Mouse (Mus musculus): ENCODE results near the gene Ltbp1. TPM values are rescaled to one million over a fixed set of nuclear protein-coding genes. Genes with fewer than 3 reads are reported as not detected.
"Not testable (repeated sequence)": the region's sequence is repeated elsewhere in the genome, so short reads cannot be mapped to it uniquely, and the experiment has no call there.

Ltbp1 gene
- polyA plus RNA-seq, 1 experiment, result not detected

DNA sequence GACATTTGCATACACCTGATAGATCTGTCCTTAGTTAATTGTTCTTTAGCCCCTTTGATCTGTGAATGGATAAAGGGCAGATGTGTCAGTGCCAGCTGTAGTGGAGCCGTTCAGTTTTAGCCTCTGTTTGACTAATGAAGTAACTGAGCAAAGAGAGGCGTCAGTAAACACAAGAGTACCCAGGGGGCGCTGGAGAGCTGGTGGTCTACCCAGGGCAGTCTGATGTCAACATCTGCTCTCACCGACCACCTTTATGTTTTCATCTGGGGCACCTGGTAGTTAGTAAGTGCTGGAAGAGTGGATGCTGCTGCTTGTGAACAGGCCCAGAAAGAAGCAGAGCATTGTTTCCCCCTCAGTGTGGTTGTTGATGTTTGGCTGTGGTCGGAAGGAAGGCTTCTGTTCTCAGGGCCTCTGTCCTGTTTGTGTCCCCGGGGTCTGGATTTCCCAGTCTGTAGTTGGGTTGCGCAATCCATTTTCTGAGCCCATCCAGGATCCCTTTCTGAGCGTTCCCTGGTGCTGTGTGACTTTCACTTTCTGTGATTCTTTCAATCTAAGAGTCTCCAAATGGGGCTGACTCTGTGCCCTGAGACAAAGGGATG lies 123.1 kb downstream of the Ltbp1 start:
- no peak overlapping the region for H3K27ac ChIP-seq (ENCODE audit: insufficient read depth, low read depth, low read length)
- TF ChIP-seq CTCF (IDR thresholded peaks at IDR 0.05; ENCODE audit: insufficient read depth, low read depth, low read length) (no peak), POLR2A (IDR thresholded peaks at IDR 0.05; ENCODE audit: insufficient read depth, low read depth, low read length) (no peak)
- no peak overlapping the region for H3K4me3 ChIP-seq (ENCODE audit: insufficient read depth, low read depth, low read length)
- no peaks in the 10 kb centered on the region for H3K4me1 ChIP-seq (ENCODE audit: control insufficient read depth, insufficient read depth, low read length)
- 56% methylated on average over 8 of the region's 8 CpGs for WGBS

DNA sequence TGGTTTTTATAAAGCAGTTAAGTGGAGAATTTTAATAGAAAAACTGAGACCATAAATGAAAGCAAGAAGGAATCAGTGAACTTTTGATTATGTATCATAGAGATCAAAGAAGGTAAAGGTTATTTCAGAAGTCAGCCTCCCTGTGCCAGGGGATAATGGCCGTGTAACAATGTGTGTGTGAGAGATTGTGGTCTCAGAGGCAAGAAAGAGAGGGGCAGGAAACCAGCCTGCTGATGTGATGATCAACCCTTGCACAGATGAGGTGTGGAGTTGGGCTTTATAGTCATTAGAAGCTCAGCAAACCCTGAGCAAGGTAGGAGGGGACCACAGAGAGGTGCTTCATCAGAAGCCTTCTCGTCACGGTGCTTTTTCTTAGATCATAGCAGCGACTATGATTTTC lies 128.6 kb downstream of the Ltbp1 start:
- Histone ChIP-seq H3K4me3 (ENCODE audit: insufficient read depth, low read depth, low read length) (no peak overlapping the region), H3K4me1 (ENCODE audit: control insufficient read depth, insufficient read depth, low read length) (no peaks in the 10 kb centered on the region), H3K27ac (ENCODE audit: insufficient read depth, low read depth, low read length) (no peak overlapping the region)
- 96% methylated on average over 4 of the region's 4 CpGs for WGBS
- no peak for TF ChIP-seq CTCF (IDR thresholded peaks at IDR 0.05; ENCODE audit: insufficient read depth, low read depth, low read length)

DNA sequence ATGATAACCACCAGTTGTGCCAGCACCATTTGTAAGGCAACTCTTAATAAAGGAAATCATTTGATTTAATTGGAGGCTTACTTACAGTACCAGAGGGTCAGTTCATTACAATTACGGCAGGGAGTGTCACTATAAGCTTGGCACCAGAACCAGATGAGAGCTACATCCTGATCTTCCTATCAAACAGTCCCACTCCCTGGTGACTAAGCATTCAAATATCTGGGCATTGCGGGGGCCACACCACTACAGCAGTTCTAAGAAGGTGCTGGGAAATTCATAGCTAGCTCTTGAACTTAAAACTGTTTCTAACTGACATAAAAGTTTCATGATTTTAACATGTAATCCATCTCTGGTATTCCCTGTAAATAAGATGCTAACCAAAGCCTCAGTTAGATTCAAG lies 134.4 kb downstream of the Ltbp1 start:
- TF ChIP-seq POLR2A (IDR thresholded peaks at IDR 0.05; ENCODE audit: insufficient read depth, low read depth, low read length), result no peak
- no peak for TF ChIP-seq CTCF (IDR thresholded peaks at IDR 0.05; ENCODE audit: insufficient read depth, low read depth, low read length)
- H3K27ac ChIP-seq (ENCODE audit: insufficient read depth, low read depth, low read length), result no peak overlapping the region
- no peak overlapping the region for H3K4me3 ChIP-seq (ENCODE audit: insufficient read depth, low read depth, low read length)
- H3K4me1 ChIP-seq (ENCODE audit: control insufficient read depth, insufficient read depth, low read length), result 0 out of 2 replicates have a peak, but pooled peaks cover 5% of the 10 kb centered on the region
- 91% methylated on average over 2 of the region's 2 CpGs for WGBS

DNA sequence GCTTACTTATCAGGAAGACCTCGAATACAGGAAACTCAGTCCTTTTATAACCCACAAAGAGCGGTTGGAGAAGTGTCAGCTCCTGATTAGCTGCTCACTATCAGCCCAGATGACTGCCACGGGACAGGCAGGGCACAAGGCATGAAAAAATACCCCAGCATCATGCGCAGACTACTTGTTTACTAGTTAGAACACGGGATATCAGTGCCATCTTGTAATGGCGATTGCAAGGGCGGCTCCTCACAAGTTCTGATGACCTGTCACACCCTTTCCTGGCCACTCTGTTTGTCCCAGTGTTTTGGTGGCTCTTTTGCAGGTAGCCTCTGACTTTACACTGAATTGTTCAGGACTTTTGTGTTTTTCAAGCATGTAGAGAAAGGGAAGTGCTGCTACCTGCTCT lies 137.5 kb downstream of the Ltbp1 start:
- not testable (repeated sequence) for H3K27ac ChIP-seq (ENCODE audit: insufficient read depth, low read depth, low read length); H3K4me1 ChIP-seq (ENCODE audit: control insufficient read depth, insufficient read depth, low read length); H3K4me3 ChIP-seq (ENCODE audit: insufficient read depth, low read depth, low read length)
- WGBS, result 94% methylated on average over 7 of the region's 7 CpGs

DNA sequence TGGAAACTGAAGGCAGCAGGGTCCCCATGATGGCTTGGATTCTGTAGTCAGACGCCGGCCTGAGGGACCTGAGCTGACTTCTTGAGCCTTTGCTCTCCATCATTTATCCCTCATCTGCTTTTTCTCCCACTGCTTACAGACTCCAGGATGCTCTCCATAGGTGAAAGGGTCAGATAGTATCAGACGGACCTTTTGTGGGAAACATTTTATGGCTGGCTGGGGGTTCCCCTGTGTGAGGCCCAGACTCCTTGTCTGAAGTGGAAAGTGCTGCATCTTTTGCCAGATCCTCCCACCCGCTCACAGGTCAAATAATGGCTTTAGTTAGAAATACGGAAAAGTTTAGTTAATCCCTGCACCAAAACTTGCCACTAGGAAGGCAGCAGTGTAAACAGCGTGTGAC lies 138.6 kb downstream of the Ltbp1 start:
- 0 out of 2 replicates have a peak, but pooled peaks cover 5% of the 10 kb centered on the region for H3K4me1 ChIP-seq (ENCODE audit: control insufficient read depth, insufficient read depth, low read length)
- no peak for TF ChIP-seq CTCF (IDR thresholded peaks at IDR 0.05; ENCODE audit: insufficient read depth, low read depth, low read length)
- TF ChIP-seq POLR2A (IDR thresholded peaks at IDR 0.05; ENCODE audit: insufficient read depth, low read depth, low read length), result no peak
- H3K27ac ChIP-seq (ENCODE audit: insufficient read depth, low read depth, low read length), result no peak overlapping the region
- H3K4me3 ChIP-seq (ENCODE audit: insufficient read depth, low read depth, low read length), result no peak overlapping the region
- 45% methylated on average over 6 of the region's 6 CpGs for WGBS

DNA sequence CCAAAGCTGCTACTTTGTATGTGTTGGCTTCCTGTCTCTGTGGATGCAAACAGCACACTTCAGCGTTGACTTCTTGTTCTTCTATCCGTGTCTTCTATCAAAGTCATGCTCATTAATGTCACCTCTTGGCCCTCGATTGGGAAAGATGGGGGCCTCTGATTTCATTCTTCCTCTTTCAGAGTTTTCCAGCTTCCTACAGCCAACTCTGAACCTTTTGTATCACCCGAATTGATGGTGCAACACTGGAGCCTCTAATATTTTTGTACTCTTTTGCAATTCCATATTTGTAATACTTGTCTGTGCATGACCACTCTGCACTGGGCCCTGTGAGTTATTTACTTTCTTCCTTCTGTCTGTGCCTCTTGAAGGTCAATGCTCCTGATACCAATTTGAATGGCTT lies 141.8 kb downstream of the Ltbp1 start:
- Histone ChIP-seq H3K27ac (ENCODE audit: insufficient read depth, low read depth, low read length) (no peak overlapping the region), H3K4me3 (ENCODE audit: insufficient read depth, low read depth, low read length) (no peak overlapping the region), H3K4me1 (ENCODE audit: control insufficient read depth, insufficient read depth, low read length) (peaks cover 8% of the 10 kb centered on the region; the same call in 1 of the 2 replicates)
- WGBS, result 91% methylated on average over 4 of the region's 4 CpGs
- no peak for TF ChIP-seq CTCF (IDR thresholded peaks at IDR 0.05; ENCODE audit: insufficient read depth, low read depth, low read length)
- TF ChIP-seq POLR2A (IDR thresholded peaks at IDR 0.05; ENCODE audit: insufficient read depth, low read depth, low read length), result no peak

DNA sequence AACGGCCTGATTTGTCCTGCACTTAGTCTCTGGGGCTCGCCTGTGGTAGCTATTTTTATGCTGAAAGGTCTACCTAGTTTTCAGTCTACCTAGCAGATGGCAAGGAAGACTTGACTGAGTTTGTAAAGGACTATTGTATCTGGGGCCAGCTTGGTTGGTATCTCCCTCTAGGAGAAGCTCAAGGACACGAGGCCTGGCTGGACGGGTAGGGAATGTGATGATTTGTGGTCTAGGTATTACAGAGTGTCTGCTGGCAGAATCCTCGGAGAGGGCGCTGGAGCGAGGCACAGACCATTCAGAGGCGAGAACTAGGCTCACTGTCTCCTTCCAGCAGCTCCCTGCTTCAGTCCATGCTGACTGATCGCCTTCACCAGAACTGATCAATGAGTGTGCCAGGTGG lies 146.4 kb downstream of the Ltbp1 start:
- TF ChIP-seq CTCF (IDR thresholded peaks at IDR 0.05; ENCODE audit: insufficient read depth, low read depth, low read length), result no peak
- no peak for TF ChIP-seq POLR2A (IDR thresholded peaks at IDR 0.05; ENCODE audit: insufficient read depth, low read depth, low read length)
- Histone ChIP-seq H3K4me3 (ENCODE audit: insufficient read depth, low read depth, low read length) (no peak overlapping the region), H3K4me1 (ENCODE audit: control insufficient read depth, insufficient read depth, low read length) (peaks cover 2% of the 10 kb centered on the region; the same call in 1 of the 2 replicates), H3K27ac (ENCODE audit: insufficient read depth, low read depth, low read length) (no peak overlapping the region)
- 88% methylated on average over 9 of the region's 9 CpGs for WGBS

DNA sequence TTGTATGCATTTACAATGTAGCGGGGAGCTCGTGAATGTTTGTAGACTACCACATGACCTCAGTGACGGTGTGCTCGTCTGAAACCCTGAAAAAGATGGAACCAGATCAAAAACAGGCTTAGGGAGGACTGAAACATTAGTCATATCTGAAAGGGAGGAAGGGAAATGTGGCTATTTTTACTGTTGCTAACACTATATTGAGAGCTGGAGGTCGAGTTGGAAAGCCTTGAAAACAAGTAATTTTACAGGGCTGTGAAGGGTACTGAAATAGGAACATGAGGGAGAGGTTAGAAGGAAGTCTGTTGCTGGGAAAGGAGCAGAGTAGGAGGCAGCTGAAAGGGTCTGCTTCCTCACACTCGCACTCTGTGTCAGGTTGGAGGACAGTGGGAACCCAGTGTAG lies 147.7 kb downstream of the Ltbp1 start:
- H3K4me1 ChIP-seq (ENCODE audit: control insufficient read depth, insufficient read depth, low read length), result peaks cover 2% of the 10 kb centered on the region; the same call in 1 of the 2 replicates
- 0 out of 2 replicates have a peak overlapping the region, but pooled peaks have one; percentile 20 for H3K27ac ChIP-seq (ENCODE audit: insufficient read depth, low read depth, low read length)
- H3K4me3 ChIP-seq (ENCODE audit: insufficient read depth, low read depth, low read length), result no peak overlapping the region
- no peak for TF ChIP-seq CTCF (IDR thresholded peaks at IDR 0.05; ENCODE audit: insufficient read depth, low read depth, low read length)
- no peak for TF ChIP-seq POLR2A (IDR thresholded peaks at IDR 0.05; ENCODE audit: insufficient read depth, low read depth, low read length)
- 43% methylated on average over 6 of the region's 6 CpGs for whole genome bisulfite sequencing

DNA sequence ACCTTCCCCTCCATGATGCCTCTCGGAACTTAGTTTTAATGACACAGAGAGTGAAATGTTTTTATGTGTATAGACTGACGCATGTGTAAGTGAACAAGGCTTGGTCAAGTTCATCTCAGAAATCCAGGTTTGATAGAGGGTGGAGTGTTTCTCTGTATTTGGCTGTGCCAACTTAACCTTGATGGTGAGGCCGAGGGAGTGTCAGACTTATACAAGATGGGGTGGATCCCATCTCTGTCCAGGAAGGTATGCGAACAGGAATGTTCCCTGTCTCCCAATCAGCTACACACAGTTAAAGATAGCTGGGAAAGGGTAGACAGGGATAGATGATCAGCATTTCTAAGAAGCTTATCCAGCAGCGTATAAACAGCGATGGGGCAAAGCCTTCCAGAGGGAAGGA lies 153.0 kb downstream of the Ltbp1 start:
- TF ChIP-seq CTCF (IDR thresholded peaks at IDR 0.05; ENCODE audit: insufficient read depth, low read depth, low read length) (no peak), POLR2A (IDR thresholded peaks at IDR 0.05; ENCODE audit: insufficient read depth, low read depth, low read length) (no peak)
- Histone ChIP-seq H3K27ac (ENCODE audit: insufficient read depth, low read depth, low read length) (no peak overlapping the region), H3K4me3 (ENCODE audit: insufficient read depth, low read depth, low read length) (no peak overlapping the region), H3K4me1 (ENCODE audit: control insufficient read depth, insufficient read depth, low read length) (no peaks in the 10 kb centered on the region)
- WGBS, result 91% methylated on average over 6 of the region's 6 CpGs

All from olfactory bulb, adult 2 months (tissue).